Mouse (Mus musculus): Measurements from ENCODE around the gene Olfr153.
"Not testable (repeated sequence)": the region's sequence is repeated elsewhere in the genome, so short reads cannot be mapped to it uniquely, and the experiment has no call there.

Gene Olfr153

DNA sequence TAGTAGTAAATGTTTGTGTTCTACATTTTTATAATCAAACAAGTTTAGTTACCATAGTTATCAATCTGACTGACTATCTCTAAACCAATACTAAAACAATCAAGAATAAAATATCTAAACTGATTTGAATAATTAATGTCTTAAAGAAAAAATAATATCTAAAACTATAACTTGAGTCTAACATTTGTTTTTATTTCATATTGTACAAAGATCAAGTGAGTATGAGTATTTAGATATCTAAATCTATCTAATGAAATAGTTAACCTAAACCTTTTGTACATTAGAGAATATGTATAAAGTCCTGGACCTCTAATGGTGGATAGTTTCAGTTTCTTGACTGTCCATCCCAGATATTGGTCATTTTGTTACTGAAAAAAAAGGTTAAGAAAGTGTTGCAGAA lies at the start of gene Olfr153:
Gene Olfr153, plus strand, starts transcription at position 301 of the 400 bp plus-strand sequence.
- DNase-seq (ENCODE audit: low spot score in 2 of 2) = no peak

DNA sequence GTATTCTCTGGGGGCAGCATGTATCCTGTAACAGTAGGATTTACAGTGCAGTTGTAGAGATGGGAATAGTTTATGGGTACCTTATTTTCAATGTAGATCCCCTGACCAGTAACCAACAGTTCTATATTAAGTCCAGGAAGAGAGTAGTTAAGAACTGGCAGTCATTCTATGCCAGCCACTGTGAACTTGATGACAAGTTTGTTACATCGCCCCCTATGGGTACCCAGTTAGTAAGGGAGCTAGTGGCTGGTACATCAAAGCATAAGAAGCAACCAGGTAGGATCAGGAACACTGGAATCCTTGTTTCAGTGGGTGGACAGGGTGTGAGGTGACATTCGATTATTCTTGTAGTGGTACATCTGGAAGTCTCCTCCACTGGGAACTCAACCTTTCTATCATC lies 49.3 kb upstream of the Olfr153 start:
- no peak for DNase-seq (ENCODE audit: low spot score in 2 of 2)

DNA sequence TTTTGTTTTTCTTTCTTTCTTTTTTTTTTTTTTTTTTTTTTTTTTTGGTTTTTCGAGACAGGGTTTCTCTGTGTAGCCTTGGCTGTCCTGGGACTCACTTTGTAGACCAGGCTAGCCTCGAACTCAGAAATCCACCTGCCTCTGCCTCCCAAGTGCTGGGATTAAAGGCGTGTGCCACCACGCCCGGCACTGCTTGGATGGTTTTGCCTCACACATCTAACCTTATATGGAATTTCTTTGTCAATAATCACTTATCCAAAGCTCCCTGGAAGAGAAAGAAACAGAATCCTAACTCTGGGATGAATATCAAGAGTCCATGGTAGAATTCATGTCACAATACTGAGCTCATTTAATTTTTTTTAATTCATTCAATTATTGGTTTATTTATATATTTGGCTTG lies 34.6 kb upstream of the Olfr153 start, which contains the start of gene Pramel7:
Gene Pramel7, minus strand, starts transcription at position 101 of the 400 bp plus-strand sequence.
- DNase-seq (ENCODE audit: low spot score in 2 of 2) = not testable (repeated sequence)

DNA sequence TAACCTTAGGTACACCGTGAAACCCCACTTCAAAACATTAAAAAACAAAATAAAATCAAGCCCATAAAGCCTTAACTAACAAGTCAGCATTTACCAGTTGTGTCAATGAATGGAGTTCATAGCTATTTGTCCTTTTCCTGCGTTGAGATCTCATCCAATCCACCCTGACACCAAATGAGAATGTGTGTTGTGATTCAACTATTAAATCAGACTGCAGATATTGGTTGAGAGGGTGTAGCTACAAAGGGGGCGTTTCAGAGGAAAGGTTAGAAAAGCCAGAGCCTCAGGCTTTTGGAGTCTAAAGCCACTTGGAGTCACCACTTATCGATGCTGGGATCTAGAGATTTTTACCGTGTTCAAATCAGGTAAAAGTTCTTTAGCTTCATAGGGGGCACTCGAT lies 25.3 kb upstream of the Olfr153 start, which contains the start of gene Pramel6:
Gene Pramel6, plus strand, starts transcription at position 301 of the 400 bp plus-strand sequence.
- DNase-seq (ENCODE audit: low spot score in 2 of 2) = no peak

DNA sequence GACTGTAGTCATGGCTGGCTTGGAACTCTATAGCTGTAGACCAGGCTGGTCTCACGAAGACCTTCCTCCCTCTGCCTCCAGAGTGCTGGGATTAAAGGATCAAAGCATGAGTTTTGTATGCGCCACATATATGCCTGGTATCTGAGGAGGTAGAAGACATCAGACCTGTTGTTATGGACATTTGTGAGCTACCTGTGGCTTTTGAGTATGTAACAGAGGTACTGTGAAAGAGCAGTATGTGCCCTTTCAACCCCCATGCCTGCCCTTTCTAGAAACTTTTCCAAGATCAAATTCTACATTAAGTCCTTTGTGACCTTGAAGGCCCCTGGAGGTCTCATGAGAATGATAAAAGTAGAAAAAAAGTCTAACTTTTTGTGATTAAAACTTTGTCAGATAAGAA lies 16.6 kb upstream of the Olfr153 start:
- no peak for DNase-seq (ENCODE audit: low spot score in 2 of 2)

DNA sequence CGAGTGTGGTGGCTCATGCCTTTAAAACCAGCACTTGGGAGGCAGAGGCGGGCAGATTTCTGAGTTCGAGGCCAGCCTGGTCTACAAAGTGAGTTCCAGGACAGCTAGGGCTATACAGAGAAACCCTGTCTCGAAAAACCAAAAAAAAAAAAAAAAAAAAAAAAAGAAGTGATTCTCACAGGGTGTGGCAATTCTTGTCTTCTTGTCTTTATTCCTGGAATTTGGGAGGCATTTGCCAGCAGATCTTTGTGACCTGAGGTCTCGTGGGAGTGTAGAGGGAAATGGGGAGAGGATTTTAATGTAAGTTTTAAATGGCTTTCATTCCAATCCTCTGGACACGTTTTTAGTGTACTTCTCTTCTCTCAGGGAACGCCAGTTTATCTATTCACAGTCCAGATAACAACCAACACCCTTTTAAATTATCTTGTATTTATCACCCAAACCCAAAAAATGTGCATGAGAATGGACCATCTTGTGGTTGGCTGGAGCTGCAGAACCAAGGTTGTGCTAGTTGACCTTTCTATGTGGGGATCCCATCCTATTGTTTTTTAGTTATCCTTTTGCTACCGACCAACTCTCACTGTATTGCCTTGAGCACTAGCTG lies 16.0 kb upstream of the Olfr153 start:
- DNase-seq (ENCODE audit: low spot score in 2 of 2) = no peak

DNA sequence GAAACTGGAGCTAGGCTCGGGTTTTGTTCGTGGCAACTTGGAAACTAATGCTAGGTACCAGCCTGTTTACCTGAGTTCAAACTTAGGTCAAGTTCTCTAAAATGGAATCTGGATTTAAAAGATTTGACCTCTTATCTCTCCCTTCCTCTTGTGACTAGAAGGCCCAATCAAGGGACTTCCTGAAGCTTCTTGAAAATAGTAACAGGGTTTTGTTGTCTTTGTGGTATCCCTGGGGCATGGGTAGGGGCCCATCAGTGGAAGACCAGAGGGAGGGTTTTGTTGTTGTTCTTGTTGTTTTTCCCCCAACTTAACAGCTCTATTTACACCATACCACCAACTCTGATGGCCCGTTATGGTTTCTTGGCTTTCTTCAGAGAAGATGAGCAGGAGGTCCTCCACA lies 15.0 kb upstream of the Olfr153 start:
- DNase-seq (ENCODE audit: low spot score in 2 of 2) = no peak

DNA sequence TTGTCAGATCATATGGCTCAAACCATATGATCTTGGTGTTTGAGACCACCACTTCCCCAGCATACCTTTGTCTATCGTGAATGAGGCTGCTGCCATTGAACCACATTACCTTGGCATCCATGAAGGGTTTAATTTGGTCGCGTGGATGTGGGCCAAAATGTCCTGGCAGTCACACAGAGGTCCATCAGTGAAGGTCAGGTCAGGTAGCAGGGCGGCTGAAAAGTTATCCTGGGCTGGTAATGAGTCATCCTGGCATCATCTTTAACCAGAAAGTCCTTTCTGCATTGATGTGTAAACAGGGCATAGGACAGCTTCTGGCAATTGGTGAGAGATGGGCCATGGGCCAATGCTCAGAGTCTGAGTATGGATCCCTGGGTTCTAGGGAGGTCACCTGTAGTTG lies 10.9 kb upstream of the Olfr153 start:
- DNase-seq (ENCODE audit: low spot score in 2 of 2) = no peak

DNA sequence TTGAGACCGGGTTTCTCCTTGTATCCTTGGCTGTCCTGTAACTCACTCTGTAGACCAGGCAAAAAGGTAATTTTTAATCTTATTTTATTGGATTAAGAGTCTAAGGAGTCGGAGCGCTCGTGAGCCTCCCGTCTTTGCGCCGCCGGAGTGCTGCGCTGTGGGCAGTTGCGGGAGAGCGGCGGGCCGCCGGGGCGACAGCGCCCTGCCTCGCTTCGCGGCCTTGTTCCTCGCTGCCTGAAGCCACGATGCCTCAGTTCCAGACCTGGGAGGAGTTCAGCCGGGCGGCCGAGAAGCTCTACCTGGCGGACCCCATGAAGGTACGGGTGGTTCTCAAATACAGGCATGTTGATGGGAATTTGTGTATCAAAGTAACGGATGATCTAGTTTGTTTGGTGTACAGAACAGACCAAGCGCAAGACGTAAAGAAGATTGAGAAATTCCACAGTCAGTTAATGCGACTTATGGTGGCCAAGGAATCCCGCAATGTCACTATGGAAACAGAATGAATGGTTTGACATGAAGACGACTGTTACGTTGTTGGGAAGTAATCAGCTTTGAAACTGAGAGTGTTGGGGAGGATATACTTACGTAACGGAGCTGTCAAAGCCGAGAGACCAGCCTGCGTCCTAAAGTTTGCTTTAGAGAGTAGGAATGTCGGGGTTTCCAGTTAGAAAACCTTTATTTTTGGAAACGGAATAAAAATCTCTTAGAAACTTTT lies 5.5 kb upstream of the Olfr153 start:
- DNase-seq (ENCODE audit: low spot score in 2 of 2) = not testable (repeated sequence)

DNA sequence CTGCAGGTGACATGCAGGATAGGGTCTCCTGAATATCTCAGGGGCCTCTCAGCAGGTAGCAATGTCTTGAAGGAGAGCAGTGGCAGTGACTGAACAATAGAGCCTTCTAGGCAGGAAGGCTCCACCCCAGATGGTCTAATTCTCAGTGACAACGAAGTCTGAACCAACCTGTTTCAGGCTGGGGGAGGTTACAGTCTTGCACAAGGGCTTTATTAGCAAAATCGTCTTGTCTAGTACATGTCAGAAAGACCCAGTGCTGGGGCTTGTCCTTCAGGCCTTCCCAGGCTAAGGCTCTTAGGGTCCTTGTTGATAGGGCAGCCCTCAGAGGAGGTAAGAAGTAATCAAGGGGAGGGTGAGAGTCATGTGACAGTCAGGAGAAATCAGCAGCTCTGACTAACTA lies 3.2 kb downstream of the Olfr153 start:
- DNase-seq (ENCODE audit: low spot score in 2 of 2) = no peak

DNA sequence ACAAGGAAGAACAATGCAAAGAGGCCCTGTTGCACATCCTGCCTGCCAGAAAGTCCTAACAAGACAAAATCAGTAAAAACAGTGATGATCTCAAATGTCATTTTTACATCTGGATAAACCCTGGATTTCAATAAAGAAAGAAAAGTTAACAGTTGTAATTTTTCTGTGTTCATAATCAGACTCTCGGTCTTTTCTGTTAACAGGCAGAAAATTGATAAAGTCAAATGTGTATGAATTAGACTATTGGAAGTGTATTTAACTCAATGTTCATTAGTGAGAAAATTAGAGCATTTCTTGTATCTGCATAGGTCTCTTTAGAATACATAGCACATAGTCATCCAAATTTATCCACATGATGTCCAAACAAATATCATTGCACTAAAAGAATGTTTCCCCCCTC lies 13.8 kb downstream of the Olfr153 start, which contains the start of gene Olfr1128:
Gene Olfr1128, minus strand, starts transcription at position 101 of the 400 bp plus-strand sequence.
- no peak for DNase-seq (ENCODE audit: low spot score in 2 of 2)

DNA sequence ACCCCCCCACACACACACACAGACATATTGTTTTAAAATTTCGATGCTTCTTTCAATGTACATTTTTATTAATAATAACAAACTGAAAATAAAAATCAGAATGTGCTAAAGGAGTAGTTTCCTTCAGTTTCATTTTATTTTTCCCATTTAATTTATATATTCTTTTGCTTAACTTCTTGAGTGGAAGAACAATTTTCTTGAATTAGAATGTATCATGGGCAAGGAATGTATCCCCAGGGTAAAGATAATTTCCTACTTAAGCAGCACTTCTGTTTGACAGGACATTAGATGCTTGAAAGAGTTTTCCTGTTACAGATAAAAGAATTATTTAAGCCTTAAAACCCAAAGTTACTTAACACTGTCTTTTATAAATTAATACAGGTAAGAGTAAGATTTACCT lies 42.0 kb downstream of the Olfr153 start, which contains the start of gene Olfr1129:
Gene Olfr1129, plus strand, starts transcription at position 301 of the 400 bp plus-strand sequence.
- not testable (repeated sequence) for DNase-seq (ENCODE audit: low spot score in 2 of 2)

Data from spleen, postnatal 10 days (tissue).